Mouse (Mus musculus): ENCODE results near the gene Cers1. TPM values are rescaled to one million over a fixed set of nuclear protein-coding genes. Genes with fewer than 3 reads are reported as not detected.

Cers1 gene
- polyA plus RNA-seq, 1 experiment = 0.61 TPM

DNA sequence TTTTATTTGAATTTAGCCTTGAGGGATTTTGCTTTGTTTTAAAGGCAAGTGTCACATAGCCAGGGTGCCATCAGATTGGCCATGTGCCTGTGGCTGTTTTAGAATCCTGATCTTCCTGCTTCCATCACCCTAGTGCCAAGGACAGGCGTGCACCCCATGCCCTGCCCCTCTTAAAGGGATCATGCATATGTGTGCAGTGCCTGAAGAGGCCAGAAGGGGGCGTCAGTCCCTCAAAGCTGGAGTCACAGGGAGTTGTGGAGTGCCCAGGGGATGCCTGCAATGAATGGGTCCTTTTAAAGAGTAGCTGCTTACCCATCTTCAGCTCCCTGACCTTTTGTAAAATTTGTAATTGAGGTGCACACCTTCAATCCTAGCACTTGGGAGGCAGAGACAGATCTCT is 6.3 kb upstream of the Cers1 start:
- 44% methylated on average over 2 of the region's 2 CpGs for WGBS
- H3K27me3 ChIP-seq (ENCODE audit: control insufficient read depth, insufficient read depth, low read length) = no peaks in the 10 kb centered on the region
- peaks cover 45% of the 10 kb centered on the region for H3K36me3 ChIP-seq (ENCODE audit: control insufficient read depth, insufficient read depth, low read length)
- H3K4me3 ChIP-seq (ENCODE audit: extremely low read depth, insufficient read depth, insufficient read length) = no peak overlapping the region
- H3K4me1 ChIP-seq (ENCODE audit: control insufficient read depth, insufficient read depth, insufficient read length) = no peaks in the 10 kb centered on the region
- no peak for DNase-seq (ENCODE audit: low read depth in 1 of 2, low spot score in 2 of 2)
- H3K27ac ChIP-seq (ENCODE audit: insufficient read depth, low read length) = no peak overlapping the region
- no peak for TF ChIP-seq POLR2A (IDR thresholded peaks at IDR 0.05; ENCODE audit: low read depth, low read length)
- TF ChIP-seq CTCF (IDR thresholded peaks at IDR 0.05; ENCODE audit: extremely low read depth, insufficient read depth, insufficient read length, insufficient replicate concordance) = peak; percentile 48; the same call in 1 of the 2 replicates

GRCm38 (mm10) chr8:70313399-70313798 is 2.2 kb upstream of the Cers1 start:
- Histone ChIP-seq H3K27ac (ENCODE audit: insufficient read depth, low read length) (no peak overlapping the region), H3K4me1 (ENCODE audit: control insufficient read depth, insufficient read depth, insufficient read length) (peaks cover 6% of the 10 kb centered on the region), H3K27me3 (ENCODE audit: control insufficient read depth, insufficient read depth, low read length) (no peaks in the 10 kb centered on the region; the same call in 1 of the 2 replicates), H3K4me3 (ENCODE audit: extremely low read depth, insufficient read depth, insufficient read length) (no peak overlapping the region), H3K36me3 (ENCODE audit: control insufficient read depth, insufficient read depth, low read length) (peaks cover 24% of the 10 kb centered on the region)
- TF ChIP-seq POLR2A (IDR thresholded peaks at IDR 0.05; ENCODE audit: low read depth, low read length) (no peak), CTCF (IDR thresholded peaks at IDR 0.05; ENCODE audit: extremely low read depth, insufficient read depth, insufficient read length, insufficient replicate concordance) (no peak)
- DNase-seq (ENCODE audit: low read depth in 1 of 2, low spot score in 2 of 2) = no peak
- WGBS = 77% methylated on average over 2 of the region's 2 CpGs

GRCm38 (mm10) chr8:70316511-70317504 is 1.2 kb downstream of the Cers1 start:
- H3K4me3 ChIP-seq (ENCODE audit: extremely low read depth, insufficient read depth, insufficient read length) = no peak overlapping the region
- TF ChIP-seq CTCF (IDR thresholded peaks at IDR 0.05; ENCODE audit: extremely low read depth, insufficient read depth, insufficient read length, insufficient replicate concordance) = no peak
- no peak for TF ChIP-seq POLR2A (IDR thresholded peaks at IDR 0.05; ENCODE audit: low read depth, low read length)
- peaks cover 9% of the 10 kb centered on the region for H3K36me3 ChIP-seq (ENCODE audit: control insufficient read depth, insufficient read depth, low read length)
- peaks cover 6% of the 10 kb centered on the region for H3K4me1 ChIP-seq (ENCODE audit: control insufficient read depth, insufficient read depth, insufficient read length)
- DNase-seq (ENCODE audit: low read depth in 1 of 2, low spot score in 2 of 2) = no peak
- 42% methylated on average over 15 of the region's 15 CpGs for WGBS
- H3K27me3 ChIP-seq (ENCODE audit: control insufficient read depth, insufficient read depth, low read length) = no peaks in the 10 kb centered on the region; the same call in 1 of the 2 replicates
- H3K27ac ChIP-seq (ENCODE audit: insufficient read depth, low read length) = no peak overlapping the region

DNA sequence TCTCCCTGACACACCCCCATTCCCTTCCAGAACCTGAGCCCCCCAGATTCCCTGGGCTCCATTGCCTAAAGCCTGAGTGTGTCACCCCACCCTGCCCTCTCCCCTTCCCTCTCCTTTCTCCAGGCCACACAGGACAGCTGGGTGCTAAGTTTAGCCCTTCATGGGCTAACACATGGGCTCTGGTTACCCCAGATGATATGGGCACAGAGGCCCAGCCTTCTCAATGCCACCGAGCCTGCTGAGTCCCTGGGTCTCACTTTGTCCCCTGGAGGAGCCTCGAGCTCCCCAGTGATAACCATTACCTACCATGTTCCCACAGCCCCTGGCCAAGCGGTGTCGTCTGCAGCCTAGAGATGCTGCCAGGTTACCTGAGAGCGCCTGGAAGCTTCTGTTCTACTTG is 2.3 kb downstream of the Cers1 start:
- H3K4me3 ChIP-seq (ENCODE audit: extremely low read depth, insufficient read depth, insufficient read length) = no peak overlapping the region
- 88% methylated on average over 5 of the region's 5 CpGs for WGBS
- DNase-seq (ENCODE audit: low read depth in 1 of 2, low spot score in 2 of 2) = no peak
- no peak overlapping the region for H3K27ac ChIP-seq (ENCODE audit: insufficient read depth, low read length)
- TF ChIP-seq CTCF (IDR thresholded peaks at IDR 0.05; ENCODE audit: extremely low read depth, insufficient read depth, insufficient read length, insufficient replicate concordance) = no peak
- no peak for TF ChIP-seq POLR2A (IDR thresholded peaks at IDR 0.05; ENCODE audit: low read depth, low read length)
- H3K4me1 ChIP-seq (ENCODE audit: control insufficient read depth, insufficient read depth, insufficient read length) = peaks cover 6% of the 10 kb centered on the region
- H3K27me3 ChIP-seq (ENCODE audit: control insufficient read depth, insufficient read depth, low read length) = no peaks in the 10 kb centered on the region; the same call in 1 of the 2 replicates
- H3K36me3 ChIP-seq (ENCODE audit: control insufficient read depth, insufficient read depth, low read length) = peaks cover 4% of the 10 kb centered on the region

GRCm38 (mm10) chr8:70323716-70324115 is 8.1 kb downstream of the Cers1 start:
- no peaks in the 10 kb centered on the region for H3K4me1 ChIP-seq (ENCODE audit: control insufficient read depth, insufficient read depth, insufficient read length)
- no peaks in the 10 kb centered on the region for H3K36me3 ChIP-seq (ENCODE audit: control insufficient read depth, insufficient read depth, low read length)
- no peak overlapping the region for H3K4me3 ChIP-seq (ENCODE audit: extremely low read depth, insufficient read depth, insufficient read length)
- H3K27me3 ChIP-seq (ENCODE audit: control insufficient read depth, insufficient read depth, low read length) = no peaks in the 10 kb centered on the region
- H3K27ac ChIP-seq (ENCODE audit: insufficient read depth, low read length) = no peak overlapping the region
- no peak for TF ChIP-seq CTCF (IDR thresholded peaks at IDR 0.05; ENCODE audit: extremely low read depth, insufficient read depth, insufficient read length, insufficient replicate concordance)
- TF ChIP-seq POLR2A (IDR thresholded peaks at IDR 0.05; ENCODE audit: low read depth, low read length) = no peak
- 90% methylated on average over 3 of the region's 3 CpGs for WGBS
- no peak for DNase-seq (ENCODE audit: low read depth in 1 of 2, low spot score in 2 of 2)

DNA sequence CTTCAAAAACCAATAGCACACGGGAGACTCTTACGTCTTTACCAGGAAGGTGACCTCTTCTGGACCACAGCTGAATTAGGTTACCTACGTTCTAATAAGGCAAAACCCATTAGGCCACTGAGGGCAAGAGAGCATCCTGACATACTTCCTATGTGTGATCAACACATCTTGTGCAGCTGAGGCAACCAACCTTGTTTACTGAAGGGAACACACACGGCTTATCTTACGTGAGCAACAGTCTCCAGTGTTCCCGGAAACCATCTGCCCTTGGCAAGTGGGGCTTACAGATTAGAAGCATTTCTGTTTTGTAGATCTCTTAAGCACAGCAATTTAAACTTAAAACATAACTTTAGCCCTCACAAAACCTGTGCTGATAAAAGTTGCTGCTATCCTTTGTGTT is 11.9 kb downstream of the Cers1 start:
- Histone ChIP-seq H3K36me3 (ENCODE audit: control insufficient read depth, insufficient read depth, low read length) (peaks cover 16% of the 10 kb centered on the region), H3K27ac (ENCODE audit: insufficient read depth, low read length) (no peak overlapping the region), H3K27me3 (ENCODE audit: control insufficient read depth, insufficient read depth, low read length) (no peaks in the 10 kb centered on the region), H3K4me3 (ENCODE audit: extremely low read depth, insufficient read depth, insufficient read length) (no peak overlapping the region), H3K4me1 (ENCODE audit: control insufficient read depth, insufficient read depth, insufficient read length) (no peaks in the 10 kb centered on the region)
- TF ChIP-seq CTCF (IDR thresholded peaks at IDR 0.05; ENCODE audit: extremely low read depth, insufficient read depth, insufficient read length, insufficient replicate concordance) = no peak
- no peak for TF ChIP-seq POLR2A (IDR thresholded peaks at IDR 0.05; ENCODE audit: low read depth, low read length)
- no peak for DNase-seq (ENCODE audit: low read depth in 1 of 2, low spot score in 2 of 2)
- WGBS = 88% methylated on average over 6 of the region's 6 CpGs

All from spleen, adult 2 months (tissue).